Mouse (Mus musculus) mature B cell (primary cell): ENCODE results near the gene Pknox1.
"Not testable (repeated sequence)": the region's sequence is repeated elsewhere in the genome, so short reads cannot be mapped to it uniquely, and the experiment has no call there.

Source experiments
- in situ Hi-C: fragments of 300-500 bp; cut with MboI; formaldehyde crosslinking; loops from 2 replicates; pipeline ENCODE4 v1.14.3; 2019

Gene Pknox1

GRCm38 (mm10) chr17:31564015-31564857, at the start of gene Pknox1:
Pknox1 (plus strand) TSS chr17:31564734.
- in situ Hi-C loops = loop anchor here (5.0 kb wide), 1 partner anchor 47 kb away; the partner anchor contains the start of gene Wdr4

GRCm38 (mm10) chr17:31519344-31519945, 45.1 kb upstream of the Pknox1 start:
- in situ Hi-C loops = loop anchor here (5.0 kb wide), 1 partner anchor 43 kb away; the partner anchor contains the start of gene Pknox1

- in situ Hi-C loops = loop anchor here (5.0 kb wide), 1 partner anchor 42 kb away; the partner anchor contains the start of gene Pknox1
Measured at GRCm38 (mm10) chr17:31519946-31520838, 44.3 kb upstream of the Pknox1 start, which contains the start of the genes Wdr4 and Ndufv3. Wdr4 (minus strand) TSS chr17:31519980. Ndufv3 (plus strand) TSS chr17:31520115.

GRCm38 (mm10) chr17:31520895-31521294, 43.6 kb upstream of the Pknox1 start:
- in situ Hi-C loops = no loop called here

GRCm38 (mm10) chr17:31521948-31522347, 42.6 kb upstream of the Pknox1 start:
- in situ Hi-C loops = no loop called here

- in situ Hi-C loops = no loop called here
Measured at GRCm38 (mm10) chr17:31525114-31525513, 39.4 kb upstream of the Pknox1 start.

- in situ Hi-C loops = no loop called here
Measured at GRCm38 (mm10) chr17:31525816-31526215, 38.7 kb upstream of the Pknox1 start.

- in situ Hi-C loops = no loop called here
Measured at GRCm38 (mm10) chr17:31529314-31529713, 35.2 kb upstream of the Pknox1 start.

- in situ Hi-C loops = no loop called here
Measured at GRCm38 (mm10) chr17:31531441-31532158, 32.9 kb upstream of the Pknox1 start.

- in situ Hi-C loops = not testable (repeated sequence)
Measured at GRCm38 (mm10) chr17:31532331-31532730, 32.2 kb upstream of the Pknox1 start.

GRCm38 (mm10) chr17:31535358-31535757, 29.2 kb upstream of the Pknox1 start:
- in situ Hi-C loops = no loop called here

- in situ Hi-C loops = no loop called here
Measured at GRCm38 (mm10) chr17:31535871-31536629, 28.5 kb upstream of the Pknox1 start.

GRCm38 (mm10) chr17:31540101-31540500, 24.4 kb upstream of the Pknox1 start:
- in situ Hi-C loops = no loop called here

- in situ Hi-C loops = no loop called here
Measured at GRCm38 (mm10) chr17:31540809-31541459, 23.6 kb upstream of the Pknox1 start.

GRCm38 (mm10) chr17:31541460-31541831, 23.1 kb upstream of the Pknox1 start:
- in situ Hi-C loops = no loop called here

- in situ Hi-C loops = no loop called here
Measured at GRCm38 (mm10) chr17:31543574-31543973, 21.0 kb upstream of the Pknox1 start.

- in situ Hi-C loops = no loop called here
Measured at GRCm38 (mm10) chr17:31546444-31547196, 17.9 kb upstream of the Pknox1 start.

GRCm38 (mm10) chr17:31547974-31548373, 16.6 kb upstream of the Pknox1 start:
- in situ Hi-C loops = no loop called here

- in situ Hi-C loops = no loop called here
Measured at GRCm38 (mm10) chr17:31549389-31549788, 15.1 kb upstream of the Pknox1 start.
